Mouse (Mus musculus): Measurements from ENCODE around the gene Ehd1.
"Not testable (repeated sequence)": the region's sequence is repeated elsewhere in the genome, so short reads cannot be mapped to it uniquely, and the experiment has no call there.

Ehd1 gene

DNA sequence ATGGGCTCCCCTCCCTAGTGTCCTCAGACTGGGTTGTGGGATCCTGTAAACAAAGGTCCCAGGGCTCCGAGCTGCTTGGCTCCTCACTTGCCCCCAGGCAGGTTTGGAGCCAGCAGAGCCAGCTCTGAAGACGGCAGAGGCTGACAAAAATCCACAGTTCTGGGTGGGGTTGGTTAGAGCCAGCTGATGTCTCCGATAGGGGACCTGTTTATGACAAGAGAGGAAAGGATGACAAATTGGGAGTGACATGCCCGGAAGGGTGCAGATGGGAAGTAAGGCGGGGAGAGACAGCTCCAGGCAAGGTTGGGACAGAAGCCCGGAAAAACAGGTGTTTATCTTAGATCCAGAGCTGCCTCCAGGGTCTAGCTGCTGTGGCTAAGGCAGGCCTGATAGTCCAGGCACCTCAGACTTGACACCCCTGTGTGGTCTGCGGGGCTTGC, 23.9 kb downstream of the Ehd1 start:
- no peak for DNase-seq (ENCODE audit: low spot score in 2 of 2)

DNA sequence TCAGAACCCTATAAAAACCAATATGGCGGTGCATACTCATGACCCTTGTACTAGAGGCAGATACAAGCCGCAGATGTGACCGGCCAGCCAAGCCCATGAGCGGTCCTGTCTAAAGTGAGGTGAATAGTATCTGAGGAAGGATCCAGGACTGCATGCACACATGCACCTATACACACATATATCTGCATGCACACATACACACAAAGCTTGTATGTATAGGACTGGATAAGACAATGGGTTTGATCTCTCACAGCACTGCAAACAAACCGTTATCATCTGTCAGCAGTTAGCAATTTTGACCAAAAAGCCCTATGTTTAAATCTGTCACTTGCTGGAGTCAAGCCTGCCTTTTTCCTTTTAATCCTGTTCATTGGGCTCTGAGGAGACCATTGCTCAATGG, 25.6 kb downstream of the Ehd1 start:
- DNase-seq (ENCODE audit: low spot score in 2 of 2): no peak

DNA sequence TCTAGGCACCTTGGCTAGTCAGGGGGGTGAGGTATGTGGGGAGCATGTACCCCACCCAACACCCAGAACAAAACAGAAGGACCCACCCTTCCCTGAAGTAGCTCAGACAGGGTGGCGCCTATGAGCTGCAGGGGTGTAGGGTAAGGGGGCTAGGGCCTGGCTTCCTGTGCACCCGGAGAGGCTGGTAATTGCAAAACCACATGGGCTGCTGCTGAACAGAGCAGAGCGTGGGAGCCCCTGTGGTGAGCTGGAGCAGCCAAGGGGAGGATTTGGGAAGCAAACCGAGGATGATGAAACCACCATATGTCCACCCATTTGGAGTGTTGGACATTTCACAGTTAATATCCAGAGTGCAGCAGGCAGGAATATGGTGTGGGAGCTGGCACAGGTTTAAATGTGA, 26.0 kb downstream of the Ehd1 start:
- no peak for DNase-seq (ENCODE audit: low spot score in 2 of 2)

DNA sequence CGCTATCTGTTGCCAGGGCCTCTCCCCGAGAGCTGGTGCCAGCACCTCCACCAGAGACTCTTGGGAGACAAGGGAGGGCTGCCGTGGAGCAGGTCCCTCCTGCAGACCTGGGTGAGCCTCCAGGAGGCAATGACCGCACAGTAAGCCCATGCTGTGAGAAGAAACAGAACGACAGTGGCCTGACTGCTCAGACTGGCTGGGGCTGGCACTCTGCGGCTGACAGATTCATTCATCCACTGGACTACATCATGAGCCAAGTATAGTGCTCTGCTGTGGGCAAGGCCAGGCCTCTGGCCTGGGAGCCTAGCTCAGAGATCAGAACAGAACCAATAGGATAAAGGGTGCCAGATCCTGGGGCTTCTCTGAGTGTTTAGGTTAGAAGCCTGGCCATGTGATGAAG, 27.3 kb downstream of the Ehd1 start:
- DNase-seq (ENCODE audit: low spot score in 2 of 2): no peak

DNA sequence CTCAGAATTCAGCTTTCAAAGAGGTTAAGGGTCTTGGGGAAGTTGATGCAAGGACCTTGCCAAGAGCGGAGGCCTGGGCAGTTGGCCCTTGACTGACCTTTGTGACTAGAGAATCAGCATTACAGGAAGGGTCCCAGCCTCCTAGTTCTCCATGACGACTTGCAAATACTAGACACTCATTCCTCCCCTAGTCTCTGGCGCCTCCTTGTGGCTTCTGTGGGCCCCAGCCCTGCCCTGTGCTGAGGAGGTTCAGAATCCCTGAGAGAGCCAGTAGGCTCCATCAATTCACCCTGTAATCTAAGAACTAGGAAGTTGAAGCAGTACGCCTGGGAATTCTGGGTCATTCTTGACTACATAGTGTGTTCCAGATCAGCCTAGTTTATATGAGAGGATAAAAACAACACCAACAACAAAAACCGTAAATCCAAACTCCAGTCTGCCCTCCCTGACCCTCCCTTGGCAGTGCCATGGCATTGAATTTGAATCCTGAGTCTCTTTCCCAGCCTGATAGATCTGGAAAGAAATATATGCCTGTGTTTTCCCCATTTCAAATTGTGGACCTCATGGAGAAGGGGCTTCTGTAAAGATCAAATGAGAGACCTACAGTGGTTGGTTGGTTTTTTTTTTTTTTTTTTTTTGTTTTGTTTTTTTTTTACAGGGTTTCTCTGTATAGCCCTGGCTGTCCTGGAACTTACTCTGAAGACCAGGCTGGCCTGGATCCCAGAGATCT, 28.4 kb downstream of the Ehd1 start:
- peak; percentile 85 to 94 for DNase-seq (ENCODE audit: low spot score in 2 of 2)

DNA sequence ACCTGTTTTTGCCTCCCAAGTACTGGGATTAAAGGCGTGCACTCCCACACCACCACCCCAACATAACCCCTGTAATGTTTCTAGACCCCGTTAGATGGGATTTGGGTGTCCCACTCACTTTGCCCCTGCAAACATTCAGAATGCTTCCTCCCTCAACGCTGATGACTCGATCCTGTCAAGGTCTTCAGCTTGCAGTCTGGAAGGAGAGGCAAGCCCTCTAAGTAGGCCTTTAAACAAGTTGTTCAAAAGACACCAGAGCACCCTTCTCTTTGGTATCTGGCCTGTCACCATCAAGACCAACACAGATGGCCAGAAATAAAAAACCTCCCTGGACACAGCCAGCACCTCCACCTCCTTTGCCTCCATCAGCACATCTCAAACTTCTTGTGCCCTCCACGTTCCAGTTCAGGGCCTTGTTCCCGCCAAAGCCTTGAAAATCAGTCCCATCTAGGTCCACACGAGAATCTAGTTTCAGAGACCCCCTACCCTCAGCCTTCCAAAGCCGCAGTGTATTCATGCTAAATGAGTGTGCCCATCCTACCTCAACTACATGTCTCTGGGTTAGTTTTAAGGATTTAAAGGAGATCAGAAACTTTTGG, 29.1 kb downstream of the Ehd1 start:
- no peak for DNase-seq (ENCODE audit: low spot score in 2 of 2)

DNA sequence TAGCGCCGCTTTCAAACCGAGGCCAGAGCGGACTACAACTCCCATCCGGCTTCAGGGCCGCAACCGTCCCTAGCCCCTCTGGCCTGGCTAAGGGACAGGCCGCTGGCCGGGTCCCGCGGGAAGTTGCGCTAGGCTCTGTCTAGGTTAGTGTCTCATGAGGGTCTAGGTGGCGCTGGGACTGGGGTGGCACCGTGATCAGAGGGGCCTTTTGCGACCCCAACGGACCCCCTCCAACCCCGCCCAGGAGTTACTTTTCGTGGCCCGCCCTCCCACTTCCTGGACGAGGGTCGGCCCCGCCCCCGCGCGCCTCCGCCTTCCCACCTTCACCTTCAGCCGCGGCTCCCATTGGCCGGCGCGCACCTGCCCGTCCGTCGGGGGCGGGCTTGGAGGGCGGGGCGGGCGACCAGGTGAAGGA, 29.6 kb downstream of the Ehd1 start, which contains the start of gene Cdc42bpg:
Gene Cdc42bpg, plus strand, starts transcription at position 320 of the 415 bp plus-strand sequence.
- DNase-seq (ENCODE audit: low spot score in 2 of 2): peak; percentile 87 to 89

DNA sequence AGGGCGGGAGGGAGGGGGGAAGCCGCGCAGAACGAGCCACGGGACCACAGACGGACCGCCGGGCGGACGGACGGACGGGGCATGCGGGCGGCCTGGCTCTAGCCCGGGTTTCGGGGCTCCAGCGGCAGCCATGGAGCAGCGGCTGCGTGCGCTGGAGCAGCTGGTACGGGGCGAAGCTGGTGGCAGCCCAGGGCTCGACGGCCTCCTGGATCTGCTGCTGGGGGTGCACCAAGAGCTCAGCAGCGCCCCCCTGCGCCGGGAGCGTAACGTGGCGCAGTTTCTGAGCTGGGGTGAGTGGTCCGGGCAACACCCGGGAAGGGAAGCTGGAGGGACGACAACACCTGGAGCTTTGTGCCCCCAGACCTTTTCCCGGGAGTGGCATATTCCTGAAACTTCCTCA, 30.1 kb downstream of the Ehd1 start:
- DNase-seq (ENCODE audit: low spot score in 2 of 2): peak; percentile 78 to 88

DNA sequence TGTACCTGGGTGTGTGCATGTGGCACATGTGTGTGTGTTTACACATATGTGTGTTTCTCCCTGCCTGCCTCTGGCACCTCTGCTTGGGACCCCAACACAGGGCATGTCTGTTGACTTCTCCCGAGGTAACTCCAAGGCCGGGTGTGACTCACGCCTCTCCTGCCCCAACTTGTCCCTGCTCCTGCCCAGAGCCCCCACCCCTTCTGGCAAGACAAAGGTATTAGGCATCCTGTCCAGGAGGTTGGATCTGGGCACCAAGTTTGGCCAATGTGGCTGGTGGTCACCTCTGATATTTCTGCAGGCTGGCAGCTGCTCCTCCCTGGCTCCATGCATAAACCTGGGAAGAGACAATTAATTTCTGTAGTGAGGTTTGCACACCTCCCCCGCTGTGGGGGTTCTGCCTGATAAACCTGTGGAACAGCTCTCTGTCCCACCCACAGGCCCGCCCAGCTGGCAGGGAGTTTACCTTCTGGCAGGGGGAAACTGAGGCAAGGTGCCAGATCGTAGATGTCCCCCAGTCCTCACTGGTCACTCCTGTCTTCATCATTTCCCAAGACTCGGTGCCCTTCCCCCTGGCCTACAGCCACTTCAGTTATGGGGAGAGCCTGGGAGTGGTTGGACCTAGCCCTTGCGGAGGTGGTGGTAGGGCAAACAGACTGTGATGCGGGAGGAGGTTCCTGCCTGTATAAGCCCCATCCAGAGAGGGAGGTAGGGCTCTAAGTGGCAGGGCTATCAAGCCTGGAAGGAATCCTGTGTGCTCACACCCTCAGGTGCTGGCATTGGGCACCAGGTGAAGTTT, 31.4 kb downstream of the Ehd1 start:
- peak in 1 of 2 experiments; percentile 63 for DNase-seq (ENCODE audit: low spot score in 2 of 2)

DNA sequence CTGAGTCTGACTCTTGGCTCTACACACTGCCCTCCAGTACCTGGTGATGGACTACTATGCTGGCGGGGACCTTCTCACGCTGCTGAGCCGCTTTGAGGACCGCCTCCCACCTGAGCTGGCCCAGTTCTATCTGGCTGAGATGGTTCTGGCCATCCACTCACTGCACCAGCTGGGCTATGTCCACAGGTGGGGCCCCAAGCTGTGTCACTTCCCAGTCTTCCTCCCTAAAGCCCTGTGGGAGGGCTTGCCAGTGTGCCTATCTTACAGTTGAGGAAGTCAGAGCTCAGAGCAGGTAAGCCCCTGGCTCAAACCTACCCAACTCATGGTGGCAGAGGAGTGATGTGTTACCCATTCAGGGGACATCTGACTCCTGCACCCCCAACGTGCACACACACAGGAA, 33.7 kb downstream of the Ehd1 start:
- no peak for DNase-seq (ENCODE audit: low spot score in 2 of 2)

DNA sequence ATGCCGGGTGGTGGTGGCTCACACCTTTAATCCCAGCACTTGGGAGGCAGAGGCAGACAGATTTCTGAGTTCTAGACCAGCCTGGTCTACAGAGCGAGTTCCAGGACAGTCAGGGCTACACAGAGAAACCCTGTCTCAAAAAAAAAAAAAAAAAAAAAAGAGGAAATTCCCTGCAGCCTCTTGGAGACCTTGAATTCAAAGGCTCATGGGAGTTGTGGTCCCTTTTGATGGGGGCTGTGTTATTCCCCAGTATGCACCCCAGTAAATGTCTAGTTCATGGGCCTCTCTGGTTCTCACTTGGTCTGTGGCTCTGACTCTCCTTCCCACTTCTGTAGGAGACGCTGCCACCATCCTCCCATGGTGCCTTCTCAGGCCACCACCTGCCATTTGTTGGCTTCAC, 35.3 kb downstream of the Ehd1 start:
- DNase-seq (ENCODE audit: low spot score in 2 of 2): not testable (repeated sequence)

DNA sequence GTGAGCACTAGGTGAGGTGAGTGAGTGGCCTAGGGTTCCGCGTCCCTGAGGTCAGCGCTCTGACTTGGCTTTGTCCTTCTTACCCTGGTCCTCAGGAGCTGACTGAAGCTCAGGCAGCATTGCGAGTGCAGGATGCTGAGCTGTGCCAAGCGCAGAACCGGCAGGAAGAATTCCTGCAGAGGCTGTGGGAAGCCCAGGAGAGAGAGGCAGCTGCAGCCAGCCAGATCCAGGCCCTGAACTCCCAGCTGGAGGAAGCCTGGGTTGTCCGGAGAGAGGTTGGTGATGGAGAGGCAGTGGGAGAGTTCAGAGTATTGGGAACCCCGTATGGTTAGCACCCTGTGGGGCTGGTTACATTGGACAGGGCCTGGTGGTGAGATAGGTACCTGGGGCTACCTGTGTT, 37.3 kb downstream of the Ehd1 start:
- no peak for DNase-seq (ENCODE audit: low spot score in 2 of 2)

DNA sequence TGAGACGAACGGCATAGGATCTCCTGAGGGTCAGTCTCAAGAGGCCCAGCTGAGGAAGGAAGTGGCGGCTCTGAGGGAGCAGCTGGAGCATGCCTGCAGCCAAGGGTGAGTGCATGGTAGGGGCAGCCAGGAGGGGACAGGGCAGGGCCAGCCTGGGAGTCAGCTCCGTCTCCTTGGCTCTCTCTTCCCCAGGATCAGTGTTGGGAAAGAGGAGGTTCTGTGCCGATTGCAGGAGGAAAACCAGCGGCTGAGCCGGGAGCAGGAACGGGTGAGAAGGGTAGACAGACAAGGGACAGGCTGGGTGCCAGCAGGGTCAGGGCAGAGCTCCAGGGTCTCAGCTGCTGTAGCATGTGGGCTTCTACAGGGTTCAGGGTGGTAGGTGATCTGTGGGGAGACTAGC, 38.0 kb downstream of the Ehd1 start:
- DNase-seq (ENCODE audit: low spot score in 2 of 2): no peak

DNA sequence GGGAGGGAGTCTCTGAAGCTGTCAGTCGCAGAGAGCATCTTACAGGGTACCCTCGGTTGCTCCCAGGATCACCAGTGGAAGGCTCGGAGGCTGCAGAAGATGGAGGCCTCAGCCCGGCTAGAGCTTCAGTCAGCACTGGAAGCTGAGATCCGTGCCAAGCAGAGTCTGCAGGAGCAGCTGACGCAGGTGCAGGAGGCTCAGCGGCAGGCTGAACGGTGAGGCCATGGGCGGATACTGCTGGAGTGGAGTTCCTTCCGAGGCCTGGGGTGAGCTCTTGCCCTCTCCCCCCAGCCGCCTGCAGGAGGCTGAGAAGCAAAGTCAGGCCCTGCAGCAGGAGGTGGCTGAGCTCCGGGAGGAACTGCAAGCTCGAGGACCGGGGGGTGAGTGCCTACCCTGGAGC, 39.0 kb downstream of the Ehd1 start:
- DNase-seq (ENCODE audit: low spot score in 2 of 2): no peak

DNA sequence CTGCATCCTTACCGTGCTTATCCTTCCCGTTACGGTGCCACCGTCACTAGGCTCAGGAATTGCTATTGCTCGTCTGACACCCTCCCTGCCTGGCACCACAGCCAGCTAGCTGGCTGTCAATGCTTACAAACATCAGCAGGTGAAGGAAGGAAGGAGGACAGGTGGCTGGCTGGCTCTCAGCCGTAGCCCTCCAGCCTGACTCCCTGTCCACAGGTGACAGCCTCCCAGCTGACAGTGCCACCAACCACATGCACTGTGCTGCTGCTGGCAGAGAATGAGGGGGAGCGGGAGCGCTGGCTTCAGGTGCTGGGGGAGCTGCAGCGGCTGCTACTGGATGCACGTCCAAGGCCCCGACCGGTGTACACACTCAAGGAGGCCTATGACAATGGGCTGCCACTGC, 41.6 kb downstream of the Ehd1 start:
- DNase-seq (ENCODE audit: low spot score in 2 of 2): no peak

DNA sequence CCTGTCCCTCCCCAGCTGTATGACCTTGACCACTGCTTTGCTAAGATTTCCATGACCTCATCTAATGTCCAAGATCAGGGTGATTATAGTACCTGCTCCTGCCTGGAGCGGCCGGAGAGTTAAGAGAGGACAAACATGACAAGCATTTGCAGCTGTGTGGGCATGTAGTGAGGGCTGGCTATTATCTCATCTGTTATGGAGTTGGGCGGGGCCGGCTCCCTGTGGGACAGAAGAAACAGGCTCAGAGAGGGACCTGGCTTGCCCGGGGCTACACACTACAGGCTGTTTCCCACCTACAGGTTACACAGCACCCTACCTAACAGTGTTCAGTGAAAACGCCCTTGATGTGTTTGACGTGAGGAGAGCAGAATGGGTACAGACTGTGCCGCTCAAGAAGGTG, 44.8 kb downstream of the Ehd1 start:
- DNase-seq (ENCODE audit: low spot score in 2 of 2): no peak

DNA sequence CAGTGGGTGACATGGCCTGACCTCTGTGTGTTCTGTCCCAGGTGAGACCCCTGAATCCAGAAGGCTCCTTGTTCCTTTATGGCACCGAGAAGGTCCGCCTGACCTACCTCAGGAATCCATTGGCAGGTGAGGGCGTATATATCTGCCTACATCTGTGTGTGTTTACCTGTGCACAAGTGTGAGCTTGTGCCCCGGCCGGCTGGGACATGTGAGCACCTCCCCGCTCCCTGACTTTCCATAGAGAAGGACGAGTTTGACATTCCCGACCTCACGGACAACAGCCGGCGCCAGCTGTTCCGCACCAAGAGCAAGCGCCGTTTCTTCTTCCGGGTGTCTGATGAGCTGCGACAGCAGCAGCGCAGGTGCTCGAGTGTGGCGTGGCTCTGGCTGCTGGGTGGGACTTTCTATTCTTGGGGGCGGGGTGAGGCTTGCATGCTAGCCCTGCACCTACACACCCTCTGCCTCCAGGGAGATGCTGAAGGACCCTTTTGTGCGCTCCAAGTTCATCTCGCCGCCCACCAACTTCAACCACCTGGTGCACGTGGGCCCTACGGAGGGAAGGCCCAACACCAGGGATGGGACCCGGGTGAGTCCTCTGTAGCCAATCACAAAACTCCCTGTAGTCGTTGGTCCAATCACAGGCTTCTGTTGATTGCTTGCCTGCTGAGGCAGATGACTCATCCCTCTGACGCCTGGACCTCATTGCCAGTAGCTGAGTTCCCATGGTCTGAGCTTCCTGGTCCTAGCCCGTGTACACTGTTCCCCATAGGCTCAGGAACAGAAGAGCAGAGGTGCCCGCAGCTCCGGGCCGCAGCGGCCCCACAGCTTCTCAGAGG, 45.5 kb downstream of the Ehd1 start:
- DNase-seq (ENCODE audit: low spot score in 2 of 2): no peak

DNA sequence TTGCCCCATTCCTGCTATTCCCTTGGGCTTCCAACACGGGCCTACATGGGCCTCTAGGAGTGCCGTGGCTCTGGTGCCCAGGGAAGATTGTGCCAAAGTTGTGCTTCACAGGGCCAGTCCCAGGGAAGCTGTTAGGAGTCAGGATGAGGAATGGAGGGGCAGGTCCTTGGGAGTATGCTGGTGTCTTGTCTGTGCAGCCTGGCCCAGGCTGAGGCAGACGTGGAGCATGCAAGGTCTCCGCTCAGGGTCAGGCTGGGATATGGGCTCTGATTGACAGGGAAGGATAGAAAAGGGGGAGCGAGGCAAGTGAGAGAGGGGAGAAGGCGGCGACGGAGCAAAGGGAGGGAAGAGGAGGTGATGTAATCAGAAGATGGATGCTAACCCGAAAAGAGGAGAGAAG, 48.2 kb downstream of the Ehd1 start:
- no peak for DNase-seq (ENCODE audit: low spot score in 2 of 2)

DNA sequence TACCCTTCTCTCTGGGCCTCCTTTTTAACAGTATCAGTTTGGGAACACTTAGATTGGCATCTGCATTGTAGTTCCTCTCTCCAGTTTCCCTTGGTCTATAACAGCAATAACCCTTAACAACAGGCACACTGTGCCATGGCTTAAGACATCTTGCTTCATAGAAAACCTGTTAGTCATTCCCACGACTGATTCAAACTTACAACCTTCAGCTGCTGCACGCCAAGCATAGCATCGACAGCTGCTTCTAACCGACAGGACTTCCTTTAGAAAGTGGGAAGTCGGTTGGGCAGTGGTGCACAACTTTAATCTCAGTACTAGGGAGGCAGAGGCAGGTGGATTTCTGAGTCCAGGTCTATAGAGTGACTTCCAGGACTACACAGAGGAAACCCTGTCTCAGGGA, 54.7 kb downstream of the Ehd1 start:
- DNase-seq (ENCODE audit: low spot score in 2 of 2): no peak

DNA sequence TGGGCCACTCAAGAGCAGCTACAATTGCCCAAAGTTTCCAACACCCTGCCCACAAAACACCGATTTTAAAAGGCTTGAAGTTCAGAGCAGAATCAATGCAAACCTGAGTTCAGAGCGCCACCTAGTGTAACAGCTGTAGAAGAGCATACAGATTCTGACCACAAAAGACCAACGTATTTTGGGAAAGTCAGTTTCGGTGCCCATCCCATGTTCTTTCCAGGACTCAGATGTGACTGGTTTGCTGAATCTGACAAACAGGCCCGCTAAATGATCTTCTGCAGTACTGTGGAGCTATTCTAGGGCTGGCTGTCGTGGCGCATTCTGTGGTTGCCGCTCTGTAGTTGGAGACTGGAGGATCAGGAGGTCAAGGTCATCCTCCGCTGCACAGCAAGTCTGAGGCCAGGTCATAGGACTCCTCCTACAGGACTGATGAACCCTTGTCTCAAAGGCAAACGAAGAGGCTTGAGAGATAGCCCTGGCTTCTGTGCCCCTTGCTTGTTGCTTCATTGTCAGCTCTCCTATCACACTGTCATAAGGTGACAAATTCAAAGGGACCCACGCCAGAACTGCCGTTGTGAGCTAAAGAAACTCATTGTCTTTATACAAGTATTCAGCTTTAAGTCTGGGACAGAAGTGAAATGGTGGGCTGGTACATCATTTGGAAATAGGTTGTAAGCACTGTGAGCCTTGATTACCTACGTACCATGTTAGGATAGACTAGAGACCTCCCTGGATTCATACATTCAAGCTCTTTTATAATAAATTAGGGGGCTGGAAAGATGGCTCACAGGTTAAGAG, 55.4 kb downstream of the Ehd1 start:
- no peak for DNase-seq (ENCODE audit: low spot score in 2 of 2)

All from urinary bladder, postnatal 4 days (tissue).